Mouse (Mus musculus) hindbrain, embryonic 16.5 days (tissue): ENCODE results near the gene Pdf. TPM values are rescaled to one million over a fixed set of nuclear protein-coding genes. Genes with fewer than 3 reads are reported as not detected.

Source experiments
- ATAC-seq: fragments of 200-750 bp; cut with Nextera tagmentation; 2 replicates; pipeline ENCODE4 v1.8.0; 2017; ENCODE audit warnings: moderate TSS enrichment, moderate library complexity
- H3K27ac ChIP-seq: fragments of 300-500 bp; sonication (generic); 2 replicates; pipeline ENCODE4 v1.5.1; 2014; ENCODE audit warnings: low read depth, mild to moderate bottlenecking, control low read depth, low read length, moderate library complexity
- H3K27me3 ChIP-seq: fragments of 300-500 bp; sonication (generic); replicated peaks from 2 replicates; pipeline ENCODE4 v1.6.1; 2014; ENCODE audit warnings: low read length; ENCODE audit not compliant: control insufficient read depth, insufficient read depth
- H3K36me3 ChIP-seq: fragments of 300-500 bp; sonication (generic); 2 replicates; pipeline ENCODE4 v1.6.1; 2014; ENCODE audit warnings: mild to moderate bottlenecking, low read length, moderate library complexity, mixed read lengths; ENCODE audit not compliant: control insufficient read depth, insufficient read depth
- H3K4me1 ChIP-seq: fragments of 300-500 bp; sonication (generic); 2 replicates; pipeline ENCODE4 v1.6.1; 2014; ENCODE audit warnings: low read depth, low read length; ENCODE audit not compliant: control insufficient read depth, insufficient read depth
- H3K4me2 ChIP-seq: fragments of 300-500 bp; sonication (generic); 2 replicates; pipeline ENCODE4 v1.6.1; 2014; ENCODE audit warnings: mild to moderate bottlenecking, low read length, control low read depth, moderate library complexity
- H3K4me3 ChIP-seq: fragments of 300-500 bp; sonication (generic); 2 replicates; pipeline ENCODE4 v1.5.1; 2014; ENCODE audit warnings: mild to moderate bottlenecking, low read length, control low read depth, moderate library complexity
- H3K9ac ChIP-seq: fragments of 300-500 bp; sonication (generic); 2 replicates; pipeline ENCODE4 v1.6.1; 2014; ENCODE audit warnings: low read depth, mild to moderate bottlenecking, control low read depth, low read length, moderate library complexity
- H3K9me3 ChIP-seq: fragments of 300-500 bp; sonication (generic); 2 replicates; pipeline ENCODE4 v1.6.1; 2014; ENCODE audit warnings: mild to moderate bottlenecking, low read length, moderate library complexity; ENCODE audit not compliant: control insufficient read depth
- WGBS: fragments of 180-500 bp; shearing (Covaris S2); extraction: QIAGEN DNeasy Blood & Tissue Kit; methylation state at CpG from one replicate; pipeline ENCODE4 v1.1.7; 2014; 5-methylcytosine and 5-hydroxymethylcytosine counted together
- polyA plus RNA-seq: library from polyadenylated mRNA; unstranded; fragments of >200 nt; fragmentation: Nextera tagmentation; extraction: Ambion mirVana; gene quantifications from 2 replicates; pipeline ENCODE4 v1.2.1, GENCODE M21; 2015

The Pdf gene
- polyA plus RNA-seq, 1 experiment from 2014 or later, result 37.1 TPM

DNA sequence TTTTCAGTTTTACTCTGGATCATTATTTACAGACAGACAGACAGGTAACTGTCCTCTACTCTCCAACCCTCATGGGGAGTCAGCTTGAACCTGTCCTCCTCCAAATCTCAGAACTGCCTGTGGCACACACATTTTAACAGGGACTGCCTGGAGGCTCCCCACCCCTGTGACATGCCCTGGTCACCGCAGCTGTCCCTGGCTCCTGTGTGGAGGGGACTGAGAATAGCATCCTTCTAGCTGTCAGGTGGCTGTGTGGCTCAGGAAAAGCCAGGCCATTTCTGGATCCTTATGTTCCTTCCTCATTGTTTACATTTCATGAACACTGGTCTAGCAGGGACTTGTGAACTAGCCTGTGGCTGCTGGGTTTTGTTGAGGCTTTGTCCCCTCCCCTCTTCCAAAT, 25.7 kb upstream of the Pdf start:
- H3K27ac ChIP-seq, result no peak overlapping the region
- no peaks in the 10 kb centered on the region for H3K27me3 ChIP-seq
- WGBS, result 93% methylated on average over 1 of the region's 1 CpGs
- H3K36me3 ChIP-seq, result peaks cover 48% of the 10 kb centered on the region
- H3K4me3 ChIP-seq, result no peak overlapping the region
- H3K4me2 ChIP-seq, result no peak overlapping the region
- no peaks in the 10 kb centered on the region for H3K4me1 ChIP-seq
- H3K9me3 ChIP-seq, result no peaks in the 10 kb centered on the region
- H3K9ac ChIP-seq, result no peak overlapping the region
- ATAC-seq, result no peak

DNA sequence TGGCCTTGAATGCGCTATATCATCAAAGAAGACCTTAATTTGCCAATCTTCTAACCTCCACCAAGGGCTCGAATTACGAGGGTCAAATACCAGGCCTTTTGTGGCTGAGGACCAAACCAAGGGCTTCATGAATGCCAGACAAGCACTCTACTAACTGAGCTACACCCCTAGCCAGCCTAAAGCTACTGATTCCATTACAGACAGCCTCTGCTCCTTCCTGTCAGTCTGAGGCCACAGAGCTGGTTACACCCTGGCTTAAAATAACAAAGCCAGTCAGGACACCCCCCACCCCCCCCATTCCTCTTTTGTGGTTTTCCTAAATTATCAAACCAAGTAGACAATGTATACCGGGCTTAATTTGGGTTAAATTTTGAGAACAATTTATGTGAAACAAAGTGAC, 25.3 kb upstream of the Pdf start:
- 90% methylated on average over 4 of the region's 4 CpGs for WGBS
- Histone ChIP-seq H3K9ac (no peak overlapping the region), H3K4me1 (no peaks in the 10 kb centered on the region), H3K27ac (no peak overlapping the region), H3K36me3 (peaks cover 47% of the 10 kb centered on the region), H3K27me3 (no peaks in the 10 kb centered on the region), H3K4me2 (no peak overlapping the region), H3K4me3 (no peak overlapping the region), H3K9me3 (no peaks in the 10 kb centered on the region)
- ATAC-seq, result no peak

DNA sequence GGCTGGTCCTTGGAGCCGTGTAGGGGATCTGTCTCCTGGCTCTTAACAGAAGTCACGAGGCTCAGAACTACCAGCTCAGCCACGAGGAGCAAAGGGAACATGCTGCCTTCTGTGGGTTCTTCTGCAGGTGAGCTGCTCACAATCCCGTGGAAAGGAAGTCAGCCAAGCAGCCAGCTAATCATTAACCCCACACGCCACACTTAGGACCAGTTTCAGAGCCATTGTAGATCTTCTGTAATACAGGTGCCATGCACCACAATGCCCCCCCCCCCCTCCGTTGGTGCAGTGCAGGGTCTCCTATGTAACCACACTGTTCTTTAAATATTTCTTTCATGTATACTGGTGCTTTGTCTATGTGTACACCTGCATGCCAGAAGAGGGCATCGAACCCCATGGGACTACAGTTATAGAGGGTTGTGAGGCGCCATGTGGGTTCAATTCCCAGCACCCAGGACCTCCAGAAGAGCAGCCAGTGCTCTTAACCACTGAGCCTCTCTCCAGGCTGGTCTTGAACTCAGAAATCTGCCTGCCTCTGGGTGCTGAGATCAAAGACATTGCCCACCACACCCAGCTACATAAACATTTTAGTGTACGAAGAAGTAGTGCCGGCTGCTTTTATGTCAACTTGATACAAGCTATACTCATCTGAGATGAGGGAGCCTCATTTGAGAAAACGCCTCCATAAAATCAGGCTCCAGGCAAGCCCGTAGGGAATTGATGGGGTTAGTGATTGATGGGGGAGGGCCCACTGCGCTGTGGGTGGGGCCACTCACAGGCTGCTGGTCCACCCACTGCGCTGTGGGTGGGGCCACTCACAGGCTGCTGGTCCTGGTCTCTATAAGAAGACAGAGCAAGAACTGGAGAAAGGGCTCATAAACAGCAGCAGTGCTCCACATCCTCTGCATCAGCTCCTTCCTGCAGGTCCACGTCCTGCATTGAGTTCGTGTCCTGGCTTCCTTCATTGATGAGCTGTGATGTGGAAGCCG, 17.4 kb upstream of the Pdf start, which contains the start of gene Tmed6:
Tmed6 (minus strand) TSS at position 134 of the 986 bp plus-strand sequence.
- Histone ChIP-seq H3K36me3 (peaks cover 9% of the 10 kb centered on the region), H3K9ac (no peak within 1 kb of the TSS), H3K27ac (no peak within 1 kb of the TSS), H3K4me2 (no peak within 1 kb of the TSS), H3K9me3 (no peaks in the 10 kb centered on the region), H3K27me3 (no peaks in the 10 kb centered on the region), H3K4me3 (no peak within 1 kb of the TSS), H3K4me1 (no peaks in the 10 kb centered on the region)
- no peak for ATAC-seq
- 60% methylated on average over 17 of the region's 17 CpGs for WGBS

DNA sequence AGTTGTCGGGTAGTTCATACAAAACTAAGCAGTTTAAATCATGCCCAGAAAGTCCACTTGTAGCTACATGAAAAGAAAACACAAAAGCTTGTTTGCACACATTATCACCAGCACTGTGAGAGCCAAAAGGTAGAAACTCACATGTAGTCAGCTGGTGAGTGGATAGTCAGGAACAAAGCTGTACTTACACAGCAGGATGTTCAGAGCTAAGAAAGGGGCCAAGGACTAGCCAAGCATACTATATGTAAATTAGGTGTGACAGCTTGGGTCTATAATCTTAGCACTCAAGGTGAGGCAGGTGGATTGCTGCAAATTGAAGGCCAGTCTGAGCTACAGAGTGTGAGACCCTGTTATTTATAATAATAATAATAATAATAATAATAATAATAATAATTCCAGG, 14.2 kb upstream of the Pdf start:
- 95% methylated on average over 1 of the region's 1 CpGs for WGBS
- peaks cover 1% of the 10 kb centered on the region for H3K4me1 ChIP-seq
- H3K27ac ChIP-seq, result no peak overlapping the region
- ATAC-seq, result no peak
- H3K9ac ChIP-seq, result no peak overlapping the region
- no peaks in the 10 kb centered on the region for H3K9me3 ChIP-seq
- H3K4me2 ChIP-seq, result no peak overlapping the region
- H3K27me3 ChIP-seq, result no peaks in the 10 kb centered on the region
- no peak overlapping the region for H3K4me3 ChIP-seq
- peaks cover 9% of the 10 kb centered on the region; the same call in 1 of the 2 replicates for H3K36me3 ChIP-seq

DNA sequence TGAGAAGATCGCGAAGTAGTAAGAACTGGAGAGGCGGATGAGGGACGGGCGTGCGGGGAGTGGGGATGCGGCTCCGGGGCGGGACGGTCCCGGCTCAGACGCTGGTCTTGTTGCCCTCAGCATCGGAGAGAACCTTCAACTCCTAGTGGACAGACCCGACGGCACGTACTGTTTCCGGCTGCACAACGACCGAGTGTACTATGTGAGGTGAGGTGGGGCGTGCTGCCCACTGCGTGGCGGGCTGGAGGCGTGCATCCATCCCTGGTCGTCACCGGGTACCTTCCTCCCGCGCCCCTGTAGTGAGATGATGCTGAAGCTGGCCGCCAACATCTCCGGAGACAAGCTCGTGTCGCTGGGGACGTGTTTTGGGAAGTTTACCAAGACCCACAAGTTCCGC, 8.6 kb upstream of the Pdf start:
- H3K4me2 ChIP-seq, result peak overlapping the region; percentile 80
- no peaks in the 10 kb centered on the region for H3K27me3 ChIP-seq
- no peaks in the 10 kb centered on the region for H3K9me3 ChIP-seq
- peaks cover 20% of the 10 kb centered on the region for H3K36me3 ChIP-seq
- peak overlapping the region; percentile 74 for H3K9ac ChIP-seq
- ATAC-seq, result peak; percentile 64
- H3K4me3 ChIP-seq, result peak overlapping the region; percentile 98
- H3K4me1 ChIP-seq, result peaks cover 15% of the 10 kb centered on the region
- peak overlapping the region; percentile 61 for H3K27ac ChIP-seq
- WGBS, result 1% methylated on average over 32 of the region's 33 CpGs

- Histone ChIP-seq H3K4me2 (peak within 1 kb of the TSS; percentile 83), H3K9ac (peak within 1 kb of the TSS; percentile 89), H3K9me3 (no peaks in the 10 kb centered on the region), H3K4me1 (peaks cover 15% of the 10 kb centered on the region), H3K36me3 (peaks cover 26% of the 10 kb centered on the region), H3K27ac (peak within 1 kb of the TSS; percentile 88), H3K27me3 (no peaks in the 10 kb centered on the region), H3K4me3 (peak within 1 kb of the TSS; percentile 98)
- WGBS, result under 1% methylated on average over 87 of the region's 88 CpGs
- ATAC-seq, result peak; percentile 97
Observed at GRCm38 (mm10) chr8:107056076-107056972, 7.9 kb upstream of the Pdf start, which contains the start of the genes Cog8 and Nip7. Cog8 (minus strand) TSS chr8:107056689. Nip7 (plus strand) TSS chr8:107056877.

DNA sequence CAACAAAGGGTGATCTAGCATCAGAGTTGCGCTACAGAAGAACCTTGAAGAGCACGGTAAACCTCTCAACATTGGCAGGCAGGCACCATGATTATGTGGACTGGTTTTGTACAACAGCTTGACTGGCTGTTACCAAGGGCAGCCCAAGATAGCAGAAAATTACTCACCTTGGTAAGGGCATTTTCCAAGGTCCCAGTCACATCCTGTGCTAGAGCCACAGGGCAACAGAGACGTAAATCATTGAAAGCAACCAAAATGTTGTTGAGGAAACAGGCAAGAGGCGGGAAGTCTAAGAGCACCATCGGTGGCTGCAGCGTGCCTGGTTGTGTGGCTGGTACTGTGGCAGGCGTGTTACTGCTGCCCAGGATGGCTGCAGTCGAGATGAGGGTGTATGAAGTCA, 3.6 kb upstream of the Pdf start:
- ATAC-seq, result no peak
- no peak overlapping the region for H3K4me2 ChIP-seq
- WGBS, result 96% methylated on average over 8 of the region's 8 CpGs
- no peak overlapping the region for H3K9ac ChIP-seq
- peaks cover 24% of the 10 kb centered on the region for H3K36me3 ChIP-seq
- no peaks in the 10 kb centered on the region for H3K27me3 ChIP-seq
- peaks cover 24% of the 10 kb centered on the region for H3K4me1 ChIP-seq
- H3K27ac ChIP-seq, result no peak overlapping the region
- H3K4me3 ChIP-seq, result no peak overlapping the region
- no peaks in the 10 kb centered on the region for H3K9me3 ChIP-seq

- Histone ChIP-seq H3K27me3 (no peaks in the 10 kb centered on the region), H3K4me3 (no peak overlapping the region), H3K27ac (no peak overlapping the region), H3K4me2 (peak overlapping the region; percentile 90; the same call in 1 of the 2 replicates), H3K9ac (no peak overlapping the region), H3K9me3 (no peaks in the 10 kb centered on the region), H3K4me1 (peaks cover 15% of the 10 kb centered on the region), H3K36me3 (peaks cover 41% of the 10 kb centered on the region)
- 99% methylated on average over 4 of the region's 4 CpGs for WGBS
- ATAC-seq, result no peak
Observed at GRCm38 (mm10) chr8:107049480-107049879, 1.1 kb upstream of the Pdf start.

- Histone ChIP-seq H3K4me1 (peaks cover 15% of the 10 kb centered on the region), H3K9ac (no peak overlapping the region), H3K27ac (no peak overlapping the region), H3K27me3 (no peaks in the 10 kb centered on the region), H3K36me3 (peaks cover 48% of the 10 kb centered on the region), H3K9me3 (no peaks in the 10 kb centered on the region), H3K4me3 (no peak overlapping the region), H3K4me2 (no peak overlapping the region)
- 91% methylated on average over 5 of the region's 5 CpGs for WGBS
- no peak for ATAC-seq
Observed at GRCm38 (mm10) chr8:107046976-107047375, 1.4 kb downstream of the Pdf start.
